Mouse (Mus musculus) myocyte (in vitro differentiated cells): ENCODE measurements around the gene Srrt. TPM values are rescaled to one million over a fixed set of nuclear protein-coding genes. Genes with fewer than 3 reads are reported as not detected.

Experiments
- H3K27me3 ChIP-seq: one replicate; pipeline ENCODE4 v1.6.1; 2011; ENCODE audit not compliant: control insufficient read depth, insufficient read depth, insufficient read length
- H3K36me3 ChIP-seq: one replicate; pipeline ENCODE4 v1.6.1; 2011; ENCODE audit not compliant: control insufficient read depth, insufficient read depth
- H3K4me2 ChIP-seq: one replicate; pipeline ENCODE4 v1.6.1; 2011; ENCODE audit warnings: low read depth, control low read depth
- H3K4me3 ChIP-seq: one replicate; pipeline ENCODE4 v1.5.1; 2011; ENCODE audit warnings: mild to moderate bottlenecking, control low read depth, moderate library complexity
- H3K79me2 ChIP-seq: one replicate; pipeline ENCODE4 v1.6.1; 2011; ENCODE audit not compliant: control insufficient read depth, insufficient read depth
- H3ac ChIP-seq: one replicate; pipeline ENCODE4 v1.6.1; 2011; ENCODE audit not compliant: control insufficient read depth, insufficient read length
- CEBPB ChIP-seq: IDR thresholded peaks from 2 replicates; pipeline ENCODE4 v1.6.1; 2011; ENCODE audit warnings: mild to moderate bottlenecking, moderate library complexity; ENCODE audit not compliant: poor library complexity, insufficient read depth, severe bottlenecking
- E2F4 ChIP-seq: IDR thresholded peaks from one replicate; pipeline ENCODE4 v1.6.1; 2011; ENCODE audit warnings: mild to moderate bottlenecking, control low read depth, moderate library complexity; ENCODE audit not compliant: insufficient read depth
- MAX ChIP-seq: IDR thresholded peaks from one replicate; pipeline ENCODE4 v1.6.1; 2011; ENCODE audit warnings: low read depth, mild to moderate bottlenecking, control low read depth
- MYOD1 ChIP-seq, 3 experiments: IDR thresholded peaks; one replicate each; pipeline ENCODE4 v1.6.1; 2011; ENCODE audit warnings: control low read depth in 2 of 3, low read depth in 2 of 3, mild to moderate bottlenecking in 2 of 3, moderate library complexity in 1 of 3; ENCODE audit not compliant: insufficient read length in 2 of 3, control insufficient read depth in 1 of 3
- MYOG ChIP-seq, 3 experiments: IDR thresholded peaks; one replicate each; pipeline ENCODE4 v1.6.1; 2011; ENCODE audit warnings: control low read depth in 2 of 3, low read depth in 2 of 3, mild to moderate bottlenecking in 2 of 3; ENCODE audit not compliant: insufficient read length in 2 of 3, control insufficient read depth in 1 of 3, insufficient read depth in 1 of 3
- POLR2A ChIP-seq: IDR thresholded peaks from one replicate; pipeline ENCODE4 v1.6.1; 2011; ENCODE audit warnings: low read depth, mild to moderate bottlenecking, control low read depth, moderate library complexity; ENCODE audit not compliant: insufficient read length
- POLR2AphosphoS2 ChIP-seq: IDR thresholded peaks from one replicate; pipeline ENCODE4 v1.6.1; 2011; ENCODE audit warnings: low read depth, control low read depth; ENCODE audit not compliant: insufficient read length
- REST ChIP-seq: IDR thresholded peaks from one replicate; pipeline ENCODE4 v1.6.1; 2011; ENCODE audit warnings: mild to moderate bottlenecking, control low read depth, moderate library complexity; ENCODE audit not compliant: insufficient read depth, insufficient read length
- SRF ChIP-seq: IDR thresholded peaks from one replicate; pipeline ENCODE4 v1.6.1; 2011; ENCODE audit warnings: low read depth; ENCODE audit not compliant: control insufficient read depth, insufficient read length
- TCF12 ChIP-seq: IDR thresholded peaks from one replicate; pipeline ENCODE4 v1.6.1; 2011; ENCODE audit warnings: mild to moderate bottlenecking, control low read depth; ENCODE audit not compliant: poor library complexity, insufficient read depth, severe bottlenecking
- TCF3 ChIP-seq: IDR thresholded peaks from one replicate; pipeline ENCODE4 v1.6.1; 2011; ENCODE audit warnings: low read depth, control low read depth; ENCODE audit not compliant: insufficient read length
- USF1 ChIP-seq: IDR thresholded peaks from one replicate; pipeline ENCODE4 v1.6.1; 2011; ENCODE audit warnings: low read depth, mild to moderate bottlenecking, control low read depth, moderate library complexity
- polyA plus RNA-seq: library from polyadenylated mRNA; unstranded; fragments of >200 nt; fragmentation: generic; extraction: Trizol; gene quantifications from one replicate; pipeline ENCODE4 v1.2.1, GENCODE M21; 2012; ENCODE audit warnings: missing spikeins

The Srrt gene
- polyA plus RNA-seq, 1 experiment, result 59.0 TPM

GRCm38 (mm10) chr5:137343412-137343811 lies 35.9 kb upstream of the Srrt start:
- no peaks in the 10 kb centered on the region for H3K27me3 ChIP-seq
- TF ChIP-seq REST, result no peak
- TF ChIP-seq MAX, result no peak
- no peak for TF ChIP-seq TCF3
- TF ChIP-seq SRF, result no peak
- no peak for TF ChIP-seq MYOD1 (IDR thresholded peaks at IDR 0.05; ENCODE audit: control insufficient read depth in 1 of 3, insufficient read length in 2 of 3, low read depth in 2 of 3)
- no peak for TF ChIP-seq POLR2AphosphoS2
- no peak for TF ChIP-seq POLR2A
- no peak for TF ChIP-seq USF1
- no peak for TF ChIP-seq TCF12
- TF ChIP-seq CEBPB, result no peak
- TF ChIP-seq MYOG (IDR thresholded peaks at IDR 0.05; ENCODE audit: control insufficient read depth in 1 of 3, insufficient read depth in 1 of 3, insufficient read length in 2 of 3, low read depth in 2 of 3), result no peak
- TF ChIP-seq E2F4, result no peak
- no peak overlapping the region for H3K4me3 ChIP-seq
- no peaks in the 10 kb centered on the region for H3K79me2 ChIP-seq
- no peaks in the 10 kb centered on the region for H3K36me3 ChIP-seq
- no peak overlapping the region for H3K4me2 ChIP-seq
- no peak overlapping the region for H3ac ChIP-seq

GRCm38 (mm10) chr5:137342407-137343012 lies 35.0 kb upstream of the Srrt start:
- TF ChIP-seq CEBPB, result no peak
- no peak for TF ChIP-seq MYOD1 (IDR thresholded peaks at IDR 0.05; ENCODE audit: control insufficient read depth in 1 of 3, insufficient read length in 2 of 3, low read depth in 2 of 3)
- no peak for TF ChIP-seq SRF
- no peak for TF ChIP-seq MYOG (IDR thresholded peaks at IDR 0.05; ENCODE audit: control insufficient read depth in 1 of 3, insufficient read depth in 1 of 3, insufficient read length in 2 of 3, low read depth in 2 of 3)
- no peak for TF ChIP-seq REST
- no peak for TF ChIP-seq MAX
- no peak for TF ChIP-seq POLR2A
- TF ChIP-seq POLR2AphosphoS2, result no peak
- TF ChIP-seq TCF3, result no peak
- TF ChIP-seq USF1, result no peak
- no peak for TF ChIP-seq TCF12
- Histone ChIP-seq H3K4me2 (no peak overlapping the region), H3K79me2 (no peaks in the 10 kb centered on the region), H3K27me3 (no peaks in the 10 kb centered on the region), H3K4me3 (no peak overlapping the region), H3ac (no peak overlapping the region), H3K36me3 (no peaks in the 10 kb centered on the region)

- H3K27me3 ChIP-seq, result no peaks in the 10 kb centered on the region
- H3ac ChIP-seq, result no peak overlapping the region
- TF ChIP-seq MYOD1 (IDR thresholded peaks at IDR 0.05; ENCODE audit: control insufficient read depth in 1 of 3, insufficient read length in 2 of 3, low read depth in 2 of 3) (no peak), POLR2AphosphoS2 (no peak)
- no peak overlapping the region for H3K4me2 ChIP-seq
- H3K79me2 ChIP-seq, result no peaks in the 10 kb centered on the region
- H3K36me3 ChIP-seq, result no peaks in the 10 kb centered on the region
- H3K4me3 ChIP-seq, result no peak overlapping the region
Observed at GRCm38 (mm10) chr5:137340222-137340621, 32.7 kb upstream of the Srrt start.

GRCm38 (mm10) chr5:137339290-137339979 lies 32.0 kb upstream of the Srrt start:
- H3K4me2 ChIP-seq, result peak overlapping the region; percentile 74
- no peak for TF ChIP-seq MAX
- TF ChIP-seq POLR2A, result no peak
- TF ChIP-seq USF1, result no peak
- TF ChIP-seq MYOG (IDR thresholded peaks at IDR 0.05; ENCODE audit: control insufficient read depth in 1 of 3, insufficient read depth in 1 of 3, insufficient read length in 2 of 3, low read depth in 2 of 3), result no peak
- no peak for TF ChIP-seq CEBPB
- no peak for TF ChIP-seq POLR2AphosphoS2
- no peak for TF ChIP-seq REST
- no peak for TF ChIP-seq SRF
- TF ChIP-seq E2F4, result no peak
- no peak for TF ChIP-seq TCF12
- TF ChIP-seq MYOD1 (IDR thresholded peaks at IDR 0.05; ENCODE audit: control insufficient read depth in 1 of 3, insufficient read length in 2 of 3, low read depth in 2 of 3), result no peak
- TF ChIP-seq TCF3, result no peak
- H3ac ChIP-seq, result no peak overlapping the region
- no peaks in the 10 kb centered on the region for H3K36me3 ChIP-seq
- no peaks in the 10 kb centered on the region for H3K27me3 ChIP-seq
- H3K79me2 ChIP-seq, result no peaks in the 10 kb centered on the region
- H3K4me3 ChIP-seq, result peak overlapping the region; percentile 28
